Mouse (Mus musculus): ENCODE results near the gene Treml1.

GRCm38 (mm10) chr17:48410299-48410785 is 50.6 kb downstream of the Treml1 start:
- no peak for TF ChIP-seq CTCF (conservative IDR thresholded peaks at IDR 0.05; ENCODE audit: low read length)
- no peak for TF ChIP-seq NANOG (IDR thresholded peaks at IDR 0.05; ENCODE audit: borderline replicate concordance, low read length)
